Mouse (Mus musculus) telencephalon, adult 2 months (tissue): ENCODE results near the gene Ogg1.
A peak's percentile ranks its signal among the peaks of the same experiment; 100 is the strongest.
"Not testable (repeated sequence)": the region's sequence is repeated elsewhere in the genome, so short reads cannot be mapped to it uniquely, and the experiment has no call there.

Experiments used
- DNase-seq: peaks from one replicate; pipeline ENCODE4 v3.0.0-alpha.2; 2011; ENCODE audit warnings: low read depth, low spot score

Gene Ogg1

GRCm38 (mm10) chr6:113331721-113332120 lies 4.9 kb downstream of the Ogg1 start:
- no peak for DNase-seq

GRCm38 (mm10) chr6:113332734-113333133 lies 6.0 kb downstream of the Ogg1 start:
- DNase-seq: not testable (repeated sequence)

GRCm38 (mm10) chr6:113333137-113333950 lies 6.6 kb downstream of the Ogg1 start:
- no peak for DNase-seq

GRCm38 (mm10) chr6:113334216-113334615 lies 7.4 kb downstream of the Ogg1 start:
- DNase-seq: no peak

GRCm38 (mm10) chr6:113336852-113337620 lies 10.3 kb downstream of the Ogg1 start:
- DNase-seq: no peak

- DNase-seq: no peak
Observed at GRCm38 (mm10) chr6:113341574-113341973, 14.8 kb downstream of the Ogg1 start.

GRCm38 (mm10) chr6:113342297-113342696 lies 15.5 kb downstream of the Ogg1 start:
- DNase-seq: peak; percentile 62

GRCm38 (mm10) chr6:113343177-113344092 lies 16.7 kb downstream of the Ogg1 start, which contains the start of gene Camk1:
Gene Camk1, minus strand, starts transcription at chr6:113343984.
- DNase-seq: peak; percentile 54

GRCm38 (mm10) chr6:113344321-113344720 lies 17.5 kb downstream of the Ogg1 start:
- DNase-seq: no peak

GRCm38 (mm10) chr6:113346897-113347296 lies 20.1 kb downstream of the Ogg1 start:
- DNase-seq: no peak

- DNase-seq: no peak
Observed at GRCm38 (mm10) chr6:113350538-113350937, 23.8 kb downstream of the Ogg1 start.

- DNase-seq: no peak
Observed at GRCm38 (mm10) chr6:113351161-113351560, 24.4 kb downstream of the Ogg1 start.

GRCm38 (mm10) chr6:113351653-113352052 lies 24.9 kb downstream of the Ogg1 start:
- DNase-seq: no peak

- no peak for DNase-seq
Observed at GRCm38 (mm10) chr6:113352820-113353219, 26.0 kb downstream of the Ogg1 start.

- no peak for DNase-seq
Observed at GRCm38 (mm10) chr6:113353696-113354095, 26.9 kb downstream of the Ogg1 start.

GRCm38 (mm10) chr6:113361476-113361875 lies 34.7 kb downstream of the Ogg1 start:
- no peak for DNase-seq

GRCm38 (mm10) chr6:113362241-113362640 lies 35.5 kb downstream of the Ogg1 start:
- DNase-seq: no peak

GRCm38 (mm10) chr6:113364518-113365135 lies 37.9 kb downstream of the Ogg1 start:
- no peak for DNase-seq

GRCm38 (mm10) chr6:113366639-113367038 lies 39.9 kb downstream of the Ogg1 start:
- no peak for DNase-seq

GRCm38 (mm10) chr6:113367574-113367973 lies 40.8 kb downstream of the Ogg1 start:
- DNase-seq: no peak

- DNase-seq: no peak
Observed at GRCm38 (mm10) chr6:113368124-113368523, 41.4 kb downstream of the Ogg1 start.
